9 mouse cellular contexts compared by ENCODE assay signal in the genomic region with DNA sequence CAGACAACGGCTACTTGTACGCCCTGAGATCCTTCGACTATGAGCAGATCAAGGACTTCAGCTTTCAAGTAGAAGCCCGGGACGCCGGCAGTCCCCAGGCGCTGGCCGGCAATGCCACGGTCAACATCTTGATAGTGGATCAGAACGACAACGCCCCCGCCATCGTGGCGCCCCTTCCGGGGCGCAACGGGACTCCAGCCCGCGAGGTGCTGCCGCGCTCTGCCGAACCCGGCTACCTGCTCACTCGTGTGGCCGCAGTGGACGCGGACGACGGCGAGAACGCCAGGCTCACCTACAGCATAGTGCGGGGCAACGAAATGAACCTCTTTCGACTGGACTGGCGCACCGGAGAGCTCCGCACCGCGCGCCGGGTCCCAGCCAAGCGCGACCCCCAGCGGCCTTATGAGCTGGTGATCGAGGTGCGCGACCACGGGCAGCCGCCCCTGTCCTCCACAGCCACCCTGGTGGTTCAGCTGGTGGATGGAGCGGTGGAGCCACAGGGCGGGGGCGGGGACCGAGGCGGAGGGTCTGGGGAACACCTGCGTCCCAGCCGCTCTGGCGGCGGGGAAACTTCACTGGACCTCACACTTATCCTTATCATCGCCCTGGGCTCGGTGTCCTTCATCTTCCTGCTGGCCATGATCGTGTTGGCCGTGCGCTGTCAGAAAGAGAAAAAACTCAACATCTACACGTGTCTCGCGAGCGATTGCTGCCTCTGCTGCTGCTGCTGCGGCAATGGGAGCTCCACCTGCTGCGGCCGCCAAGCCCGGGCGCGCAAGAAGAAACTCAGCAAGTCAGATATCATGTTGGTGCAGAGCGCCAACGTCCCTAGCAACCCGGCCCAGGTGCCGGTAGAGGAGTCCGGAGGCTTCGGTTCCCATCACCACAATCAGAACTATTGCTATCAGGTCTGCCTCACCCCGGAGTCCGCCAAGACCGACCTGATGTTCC. TPM values are rescaled to one million over a fixed set of nuclear protein-coding genes. Genes with fewer than 3 reads are reported as not detected.
DNase-seq lines count a peak whose midpoint lies in the region; ATAC-seq and TF ChIP-seq lines count a peak whose summit lies in the region.
"Had no signal": no experiment of that assay in that cellular context is flagged by ENCODE, and none has a peak within 500 bp of the region (broad histone marks: within the 10 kb centered on the region; RNA-seq: fewer than 3 reads in every experiment).

No protein-coding gene starts in this region.

- no peak overlapping the region; the same call in 1 of the 2 replicates for H3K9ac ChIP-seq in lung, embryonic 14.5 days
- H3K9ac ChIP-seq in neural tube, embryonic 15.5 days (replicated peaks): peak overlapping the region; percentile 82

- no peak for ATAC-seq in lung, embryonic 14.5 days (ENCODE audit: insufficient read depth)
- ATAC-seq in granulocyte monocyte progenitor cell, adult 5-6 weeks (replicated peaks; ENCODE audit: poor library complexity, severe bottlenecking): 0 out of 2 replicates have a peak, but pooled peaks have one; percentile 11
- peak; percentile 1; the same call in 1 of the 2 replicates for ATAC-seq in neural tube, embryonic 15.5 days (ENCODE audit: low FRiP score)
- ATAC-seq in erythroid progenitor cell, adult 5-6 weeks (replicated peaks; ENCODE audit: low FRiP score, poor library complexity, severe bottlenecking): no peak

- TF ChIP-seq CTCF in lung, embryonic 14.5 days (IDR thresholded peaks at IDR 0.05; ENCODE audit: low read depth): peak; percentile 25; the same call in 1 of the 2 replicates

- H3K9me3 ChIP-seq in lung, embryonic 14.5 days (ENCODE audit: low read depth, low read length): no peaks in the 10 kb centered on the region
- no peaks in the 10 kb centered on the region for H3K9me3 ChIP-seq in limb, embryonic 10.5 days (replicated peaks)
- H3K9me3 ChIP-seq in neural tube, embryonic 15.5 days (replicated peaks): no peaks in the 10 kb centered on the region

- H3K27me3 ChIP-seq in lung, embryonic 14.5 days (ENCODE audit: insufficient read depth, low read length): peaks cover 34% of the 10 kb centered on the region
- peaks cover 60% of the 10 kb centered on the region for H3K27me3 ChIP-seq in limb, embryonic 10.5 days (ENCODE audit: low read depth, poor library complexity, severe bottlenecking)
- no peaks in the 10 kb centered on the region for H3K27me3 ChIP-seq in neural tube, embryonic 15.5 days (replicated peaks)

- DNase-seq in adrenal gland, adult (ENCODE audit: inconsistent age in 2 of 2, low spot score in 1 of 2): peak; percentile 5 to 37
- no peak for DNase-seq in adrenal gland, adult 8-10 months
- peak; percentile 32 for DNase-seq in lung, embryonic 14.5 days
- no peak for DNase-seq in lung, postnatal 10 days
- peak; percentile 66 for DNase-seq in limb, embryonic 10.5 days (ENCODE audit: low spot score)

- H3K4me2 ChIP-seq in lung, embryonic 14.5 days: peak overlapping the region; percentile 98
- H3K4me2 ChIP-seq in neural tube, embryonic 15.5 days: peak overlapping the region; percentile 91

- H3K4me1 ChIP-seq in lung, embryonic 14.5 days (ENCODE audit: insufficient read depth): no peaks in the 10 kb centered on the region
- peaks cover 43% of the 10 kb centered on the region for H3K4me1 ChIP-seq in limb, embryonic 10.5 days
- peaks cover 17% of the 10 kb centered on the region for H3K4me1 ChIP-seq in neural tube, embryonic 15.5 days

- peak overlapping the region; percentile 57 for H3K4me3 ChIP-seq in lung, embryonic 14.5 days (ENCODE audit: low read depth, low read length)
- H3K4me3 ChIP-seq in limb, embryonic 10.5 days: peak overlapping the region; percentile 70
- H3K4me3 ChIP-seq in neural tube, embryonic 15.5 days (replicated peaks): peak overlapping the region; percentile 70
- H3K4me3 ChIP-seq: myocyte had no signal

- 1% methylated on average over 82 of the region's 82 CpGs for WGBS in lung, embryonic 14.5 days
- WGBS in limb, embryonic 10.5 days: under 1% methylated on average over 82 of the region's 82 CpGs
- under 1% methylated on average over 82 of the region's 82 CpGs for WGBS in neural tube, embryonic 15.5 days

- no peaks in the 10 kb centered on the region for H3K36me3 ChIP-seq in lung, embryonic 14.5 days (ENCODE audit: insufficient read depth)
- H3K36me3 ChIP-seq in limb, embryonic 10.5 days: no peaks in the 10 kb centered on the region
- no peaks in the 10 kb centered on the region for H3K36me3 ChIP-seq in neural tube, embryonic 15.5 days

- H3K27ac ChIP-seq in lung, embryonic 14.5 days (ENCODE audit: low read depth): no peak overlapping the region
- 0 out of 2 replicates have a peak overlapping the region, but pooled peaks have one; percentile 25 for H3K27ac ChIP-seq in limb, embryonic 10.5 days
- H3K27ac ChIP-seq in neural tube, embryonic 15.5 days (replicated peaks): peak overlapping the region; percentile 81

RNA-seq across cellular contexts. Expression of a gene that starts 2.9 kb away (rescaled TPM):
- total RNA-seq in adrenal gland, adult 8-10 months (2022): 10 to 100 TPM in 1 of 4 experiments, 1 to 10 TPM in 3; 6.8 to 11.4 (median 8.0) TPM
- 0.31 and 0.37 TPM in 2 replicates for polyA plus RNA-seq in lung, embryonic 14.5 days (2014; fragmentation: Nextera tagmentation; extraction: Ambion mirVana)
- total RNA-seq in granulocyte monocyte progenitor cell, adult 5-6 weeks (2014; fragmentation: Nextera tagmentation): not detected in 2 replicates
- 0.05 TPM in 1 of 2 replicates, not detected in the other for total RNA-seq in granulocyte monocyte progenitor cell, adult 5-6 weeks (2017)
- polyA plus RNA-seq in limb, embryonic 10.5 days (2016; fragmentation: Nextera tagmentation; extraction: Ambion mirVana): 1.7 and 5.9 TPM in 2 replicates
- polyA plus RNA-seq in neural tube, embryonic 15.5 days (2015; fragmentation: Nextera tagmentation; extraction: Ambion mirVana): 13.6 and 19.8 TPM in 2 replicates
- not detected in 2 replicates for total RNA-seq in erythroid progenitor cell, adult 5-6 weeks (2015; ENCODE audit: low replicate concordance)
- total RNA-seq in erythroid progenitor cell, adult 5-6 weeks (2017; ENCODE audit: low replicate concordance): not detected in 2 replicates
- polyA plus RNA-seq: myocyte had no signal

Comparison
In these comparisons a context has a peak if more than half of its experiments do, and no peak if none do; other contexts are left out.
1. DNase-seq: peak in adrenal gland, adult (2 of 2), lung, embryonic 14.5 days (single experiment) and limb, embryonic 10.5 days (single experiment); none in adrenal gland, adult 8-10 months (single experiment) and lung, postnatal 10 days (single experiment).
2. ATAC-seq: peak in granulocyte monocyte progenitor cell, adult 5-6 weeks (single experiment) and neural tube, embryonic 15.5 days (single experiment); none in lung, embryonic 14.5 days (single experiment) and erythroid progenitor cell, adult 5-6 weeks (single experiment).
3. RNA of a gene that starts 2.9 kb away (total RNA-seq): 6.8 to 11.4 TPM in adrenal gland, adult 8-10 months; 0.05 TPM in granulocyte monocyte progenitor cell, adult 5-6 weeks and not detected in erythroid progenitor cell, adult 5-6 weeks; every median in the first group is over 4 times any median in the second.
4. Peak in every context shown above with its lines, with median percentiles within 50 percentile points of each other: H3K4me3 ChIP-seq.